Mouse (Mus musculus) lung, postnatal 0 days (tissue): ENCODE results near the gene Inpp5a. TPM values are rescaled to one million over a fixed set of nuclear protein-coding genes. Genes with fewer than 3 reads are reported as not detected.

Experiments used
- ATAC-seq: fragments of 200-750 bp; cut with Nextera tagmentation; 2 replicates; pipeline ENCODE4 v1.8.0; 2017; ENCODE audit warnings: moderate library complexity
- DNase-seq: peaks from one replicate; pipeline ENCODE4 v3.0.0-alpha.2; 2016; ENCODE audit warnings: low spot score
- H3K27ac ChIP-seq: fragments of 300-500 bp; sonication (generic); 2 replicates; pipeline ENCODE4 v1.5.1; 2014; ENCODE audit warnings: antibody characterized with exemption, mild to moderate bottlenecking, low read length, mixed read lengths
- H3K27me3 ChIP-seq: fragments of 300-500 bp; sonication (generic); replicated peaks from 2 replicates; pipeline ENCODE4 v1.6.1; 2014; ENCODE audit warnings: low read length, mixed read lengths; ENCODE audit not compliant: insufficient read depth
- H3K36me3 ChIP-seq: fragments of 300-500 bp; sonication (generic); 2 replicates; pipeline ENCODE4 v1.6.1; 2014; ENCODE audit warnings: low read length, mixed read lengths; ENCODE audit not compliant: insufficient read depth
- H3K4me1 ChIP-seq: fragments of 300-500 bp; sonication (generic); 2 replicates; pipeline ENCODE4 v1.6.1; 2014; ENCODE audit warnings: antibody characterized with exemption, low read depth, low read length, mixed read lengths; ENCODE audit not compliant: insufficient read depth
- H3K4me2 ChIP-seq: fragments of 300-500 bp; sonication (generic); replicated peaks from 2 replicates; pipeline ENCODE4 v1.6.1; 2014; ENCODE audit warnings: low read depth, mild to moderate bottlenecking, low read length, moderate library complexity, mixed read lengths
- H3K4me3 ChIP-seq: fragments of 300-500 bp; sonication (generic); 2 replicates; pipeline ENCODE4 v1.5.1; 2014; ENCODE audit warnings: low read depth, low read length
- H3K9ac ChIP-seq: fragments of 300-500 bp; sonication (generic); replicated peaks from 2 replicates; pipeline ENCODE4 v1.6.1; 2014; ENCODE audit warnings: low read depth, mild to moderate bottlenecking
- H3K9me3 ChIP-seq: fragments of 300-500 bp; sonication (generic); 2 replicates; pipeline ENCODE4 v1.6.1; 2016; ENCODE audit warnings: low read length, mixed read lengths
- CTCF ChIP-seq: IDR thresholded peaks from 2 replicates; pipeline ENCODE4 v1.5.1; 2016; ENCODE audit warnings: antibody characterized with exemption, mild to moderate bottlenecking
- EP300 ChIP-seq: IDR thresholded peaks from 2 replicates; pipeline ENCODE4 v1.6.1; 2016; ENCODE audit warnings: antibody characterized with exemption, mild to moderate bottlenecking, control low read depth
- WGBS: fragments of 180-500 bp; shearing (Covaris S2); extraction: QIAGEN DNeasy Blood & Tissue Kit; methylation state at CpG from one replicate; pipeline ENCODE4 v1.1.7; 2014; 5-methylcytosine and 5-hydroxymethylcytosine counted together
- polyA plus RNA-seq: library from polyadenylated mRNA; unstranded; fragments of >200 nt; fragmentation: Nextera tagmentation; extraction: Ambion mirVana; gene quantifications from 2 replicates; pipeline ENCODE4 v1.2.1, GENCODE M21; 2015

Gene Inpp5a
- polyA plus RNA-seq, 1 experiment from 2014 or later, result 41.3 TPM

DNA sequence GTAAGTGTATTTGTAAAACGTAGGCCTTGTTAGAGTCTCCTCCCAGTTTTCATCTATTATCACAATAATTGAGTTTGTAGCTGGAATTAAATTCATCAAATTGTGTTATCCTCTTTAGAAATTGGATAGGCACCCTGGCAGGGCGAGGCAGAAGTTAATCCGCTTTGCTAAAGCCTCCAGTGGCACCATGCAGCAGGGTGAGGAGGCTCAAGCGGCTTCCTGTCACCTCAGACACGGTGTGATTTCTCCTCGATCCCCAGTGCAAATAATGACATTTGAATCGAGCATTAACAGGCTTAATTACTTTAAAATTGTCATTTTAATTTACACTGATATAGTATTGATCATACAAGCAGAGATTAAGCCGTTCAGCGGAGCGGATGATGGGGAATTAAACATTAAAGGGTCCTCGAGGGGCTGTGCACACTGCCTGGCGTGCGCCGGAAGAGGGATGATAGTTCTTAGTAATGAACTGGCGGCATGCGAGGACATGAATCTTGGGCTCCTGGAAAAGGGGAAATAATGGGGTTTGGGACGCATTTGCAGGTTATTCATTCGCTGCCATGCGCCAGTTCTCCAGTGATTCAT is 109.2 kb downstream of the Inpp5a start:
- no peak for TF ChIP-seq CTCF
- TF ChIP-seq EP300, result no peak
- 83% methylated on average over 19 of the region's 19 CpGs for WGBS
- ATAC-seq, result no peak

DNA sequence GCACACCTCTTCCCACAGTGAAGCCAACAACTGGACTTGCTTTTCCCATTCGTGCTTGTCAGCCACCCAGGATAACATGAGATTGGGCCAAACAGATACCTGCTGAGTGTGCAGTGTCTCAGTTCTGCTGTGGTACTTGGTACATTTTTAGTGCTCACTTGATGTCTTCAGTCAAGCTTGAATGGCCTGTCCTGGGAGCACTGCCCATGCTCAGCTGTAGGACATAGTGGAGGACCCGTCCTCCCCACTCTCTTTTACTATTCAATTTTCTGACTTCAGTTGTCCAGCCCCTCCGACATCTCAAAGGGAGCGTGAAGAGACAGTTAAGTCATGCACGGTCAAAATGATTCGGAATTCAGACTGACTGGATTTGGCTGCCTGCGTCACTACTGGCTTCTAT is 115.2 kb downstream of the Inpp5a start:
- Histone ChIP-seq H3K9ac (no peak overlapping the region), H3K4me3 (no peak overlapping the region), H3K9me3 (no peaks in the 10 kb centered on the region), H3K4me1 (no peaks in the 10 kb centered on the region), H3K36me3 (no peaks in the 10 kb centered on the region), H3K27ac (no peak overlapping the region), H3K4me2 (no peak overlapping the region), H3K27me3 (no peaks in the 10 kb centered on the region)
- ATAC-seq, result no peak
- WGBS, result 89% methylated on average over 7 of the region's 7 CpGs
- no peak for DNase-seq
- TF ChIP-seq CTCF (no peak), EP300 (no peak)

More for the DNA sequence above, 109.2 kb downstream of the Inpp5a start:
- no peak for DNase-seq
- Histone ChIP-seq H3K27me3 (no peaks in the 10 kb centered on the region), H3K27ac (no peak overlapping the region), H3K4me1 (no peaks in the 10 kb centered on the region), H3K4me3 (no peak overlapping the region), H3K36me3 (no peaks in the 10 kb centered on the region), H3K9ac (no peak overlapping the region), H3K9me3 (no peaks in the 10 kb centered on the region), H3K4me2 (no peak overlapping the region)

GRCm38 (mm10) chr7:139506677-139507412 is 117.9 kb downstream of the Inpp5a start:
- TF ChIP-seq EP300 (no peak), CTCF (no peak)
- WGBS, result 76% methylated on average over 9 of the region's 9 CpGs
- Histone ChIP-seq H3K9ac (no peak overlapping the region), H3K4me3 (no peak overlapping the region), H3K27ac (no peak overlapping the region), H3K4me2 (no peak overlapping the region), H3K4me1 (no peaks in the 10 kb centered on the region), H3K9me3 (no peaks in the 10 kb centered on the region), H3K36me3 (no peaks in the 10 kb centered on the region), H3K27me3 (no peaks in the 10 kb centered on the region)
- DNase-seq, result no peak
- ATAC-seq, result no peak

DNA sequence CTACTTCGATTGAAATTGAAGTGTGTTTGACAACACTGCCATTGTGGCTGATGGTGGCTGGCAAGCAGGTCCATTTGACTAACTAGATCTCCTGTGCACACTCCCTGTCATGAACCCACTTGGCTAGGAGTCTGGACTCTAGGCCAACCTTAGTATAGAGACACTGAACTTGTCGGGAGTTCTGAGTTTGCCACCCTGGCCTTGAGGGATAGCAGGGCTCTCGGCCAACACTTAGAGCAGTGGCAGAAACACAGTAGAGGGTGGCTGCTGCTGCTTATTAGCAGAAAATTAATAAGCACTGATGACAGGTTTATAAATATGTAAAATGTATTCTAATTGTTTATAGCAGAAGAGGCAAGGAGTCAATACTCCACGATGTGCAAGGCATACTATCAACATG is 120.0 kb downstream of the Inpp5a start:
- no peak for ATAC-seq

DNA sequence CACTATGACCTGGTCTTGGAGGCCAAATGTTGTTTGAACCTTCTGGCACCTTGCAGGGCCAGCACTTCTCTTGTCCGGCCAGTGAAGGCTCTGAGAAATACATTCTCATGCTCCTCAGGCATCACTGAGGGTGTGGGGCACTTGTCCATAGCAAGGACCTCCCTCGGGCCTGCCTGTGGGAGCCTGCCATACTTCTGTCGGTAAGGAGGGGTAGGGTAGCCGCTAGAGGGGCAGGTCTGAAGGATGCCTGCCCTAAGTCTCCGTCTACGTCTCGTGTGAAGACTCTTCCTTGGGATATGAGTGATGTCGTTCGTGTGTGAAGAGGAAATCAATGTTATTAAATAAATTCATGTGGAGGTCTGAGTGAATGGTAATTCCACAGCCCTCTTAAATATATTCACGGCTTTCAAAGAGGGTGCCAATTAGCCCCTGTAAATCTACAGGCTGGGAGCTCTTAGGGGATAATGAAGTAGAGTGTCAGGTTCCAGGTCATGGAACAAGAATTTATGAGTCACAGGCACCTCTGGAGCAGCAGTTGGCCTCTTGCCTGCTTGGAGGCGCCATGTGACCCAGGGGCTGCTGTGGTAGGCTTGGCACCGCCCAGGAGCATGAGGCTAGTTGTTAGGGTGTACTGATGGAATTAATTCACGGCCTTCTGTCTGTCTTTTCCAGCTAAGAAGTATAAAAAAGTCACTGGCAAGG is 127.2 kb downstream of the Inpp5a start:
- Histone ChIP-seq H3K9ac (no peak overlapping the region), H3K9me3 (no peaks in the 10 kb centered on the region), H3K27ac (no peak overlapping the region), H3K27me3 (no peaks in the 10 kb centered on the region), H3K4me2 (no peak overlapping the region), H3K36me3 (peaks cover 13% of the 10 kb centered on the region; the same call in 1 of the 2 replicates), H3K4me3 (no peak overlapping the region), H3K4me1 (no peaks in the 10 kb centered on the region)
- TF ChIP-seq EP300 (no peak), CTCF (no peak)
- peak; percentile 45 for DNase-seq
- peak; percentile 64 for ATAC-seq
- 75% methylated on average over 13 of the region's 13 CpGs for WGBS

More for the DNA sequence above, 120.0 kb downstream of the Inpp5a start:
- Histone ChIP-seq H3K9me3 (no peaks in the 10 kb centered on the region), H3K27ac (no peak overlapping the region), H3K36me3 (0 out of 2 replicates have a peak, but pooled peaks cover 5% of the 10 kb centered on the region), H3K4me2 (no peak overlapping the region), H3K4me1 (no peaks in the 10 kb centered on the region), H3K4me3 (no peak overlapping the region), H3K27me3 (no peaks in the 10 kb centered on the region), H3K9ac (no peak overlapping the region)
- no peak for TF ChIP-seq CTCF
- no peak for TF ChIP-seq EP300
- no peak for DNase-seq
- WGBS, result 75% methylated on average over 4 of the region's 4 CpGs

GRCm38 (mm10) chr7:139516661-139517016 is 127.7 kb downstream of the Inpp5a start:
- DNase-seq (no peak), ATAC-seq (no peak)
- H3K36me3 ChIP-seq, result peaks cover 13% of the 10 kb centered on the region; the same call in 1 of the 2 replicates
- H3K4me3 ChIP-seq, result no peak overlapping the region
- TF ChIP-seq CTCF, result no peak
- TF ChIP-seq EP300, result no peak
- no peak overlapping the region for H3K9ac ChIP-seq
- H3K4me2 ChIP-seq, result no peak overlapping the region
- H3K4me1 ChIP-seq, result no peaks in the 10 kb centered on the region
- WGBS, result 95% methylated on average over 5 of the region's 5 CpGs
- no peaks in the 10 kb centered on the region for H3K27me3 ChIP-seq
- H3K9me3 ChIP-seq, result no peaks in the 10 kb centered on the region
- H3K27ac ChIP-seq, result no peak overlapping the region
